Mouse (Mus musculus): ENCODE results near the gene Dnase2b. TPM values are rescaled to one million over a fixed set of nuclear protein-coding genes. Genes with fewer than 3 reads are reported as not detected.

Gene Dnase2b
- polyA plus RNA-seq, 1 experiment from 2014 or later: not detected

DNA sequence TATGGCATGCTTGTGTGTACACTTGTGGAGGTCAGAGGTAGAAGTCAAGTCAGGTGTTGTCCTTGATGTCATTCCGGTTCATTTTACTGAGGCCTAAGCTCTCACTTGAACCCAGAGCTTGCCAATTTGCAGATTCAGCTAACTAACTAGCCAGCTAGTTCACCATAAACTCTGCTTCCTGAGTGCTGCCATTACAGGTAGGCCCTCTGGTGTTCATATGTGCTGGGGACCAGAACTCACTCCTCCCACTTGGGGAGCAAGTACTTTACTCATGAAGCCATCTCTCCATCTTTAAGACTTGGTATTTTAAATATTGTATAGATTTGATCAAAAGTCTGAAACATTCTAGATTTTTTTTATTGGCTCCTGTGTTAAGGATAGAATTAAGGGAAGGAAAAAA lies 58.8 kb downstream of the Dnase2b start:
- Histone ChIP-seq H3K4me1 (ENCODE audit: control insufficient read depth, insufficient read depth, low read length) (no peaks in the 10 kb centered on the region), H3K9ac (ENCODE audit: low read depth, low read length) (no peak overlapping the region), H3K27ac (replicated peaks; ENCODE audit: low read depth, low read length) (no peak overlapping the region), H3K4me2 (ENCODE audit: low read depth, low read length) (no peak overlapping the region), H3K4me3 (ENCODE audit: low read depth, low read length) (no peak overlapping the region), H3K36me3 (ENCODE audit: control insufficient read depth, insufficient read depth, low read length) (no peaks in the 10 kb centered on the region), H3K9me3 (ENCODE audit: control insufficient read depth, low read length) (no peaks in the 10 kb centered on the region), H3K27me3 (replicated peaks; ENCODE audit: control insufficient read depth, insufficient read depth, low read length) (no peaks in the 10 kb centered on the region)
- DNase-seq (ENCODE audit: low spot score) (no peak), ATAC-seq (ENCODE audit: low read depth) (no peak)
- 65% methylated on average over 1 of the region's 1 CpGs for WGBS

DNA sequence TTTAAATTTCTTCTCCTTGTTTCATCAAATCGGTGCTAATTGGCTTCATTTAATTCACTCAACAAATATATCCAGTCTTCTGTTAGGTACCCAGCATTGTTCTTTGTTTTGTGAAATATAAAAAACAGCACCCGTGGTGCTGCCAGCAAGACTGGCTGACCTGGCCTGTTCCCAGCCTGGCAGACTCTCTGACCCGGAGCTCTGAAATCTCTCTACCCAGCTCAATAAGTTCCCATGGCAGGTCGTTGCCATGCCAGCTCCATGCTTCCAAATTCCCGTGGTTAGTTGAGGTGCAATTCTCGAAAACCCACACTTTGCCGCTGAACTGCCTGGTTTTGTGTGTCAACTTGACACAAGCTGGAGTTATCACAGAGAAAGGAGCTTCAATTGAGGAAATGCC lies 60.6 kb downstream of the Dnase2b start:
- no peak for ATAC-seq (ENCODE audit: low read depth)
- WGBS: 74% methylated on average over 7 of the region's 7 CpGs

DNA sequence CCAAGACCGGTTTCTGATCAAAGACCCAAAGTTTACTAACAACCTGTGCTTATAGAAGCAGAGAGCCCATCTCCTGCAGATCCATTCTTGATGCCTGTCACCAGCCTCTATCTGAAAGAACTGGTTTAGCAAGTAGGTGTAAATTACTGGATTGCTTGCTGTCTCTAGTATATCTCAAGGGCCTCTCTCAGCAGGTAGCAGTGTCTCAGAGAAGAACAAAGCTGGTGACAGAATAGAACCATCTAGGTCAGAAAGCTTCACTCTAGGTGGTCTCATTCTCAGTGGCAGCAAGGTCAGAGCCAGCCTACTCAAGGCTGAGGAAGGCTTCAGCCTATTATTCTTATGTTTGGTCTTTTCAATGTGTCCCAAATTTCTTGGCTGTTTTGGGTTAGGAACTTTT lies 71.8 kb downstream of the Dnase2b start:
- 29% methylated on average over 1 of the region's 1 CpGs for WGBS
- no peak for ATAC-seq (ENCODE audit: low read depth)
- H3K36me3 ChIP-seq (ENCODE audit: control insufficient read depth, insufficient read depth, low read length): no peaks in the 10 kb centered on the region

More for the DNA sequence above, 60.6 kb downstream of the Dnase2b start:
- DNase-seq (ENCODE audit: low spot score): no peak
- Histone ChIP-seq H3K36me3 (ENCODE audit: control insufficient read depth, insufficient read depth, low read length) (no peaks in the 10 kb centered on the region), H3K9me3 (ENCODE audit: control insufficient read depth, low read length) (no peaks in the 10 kb centered on the region), H3K4me3 (ENCODE audit: low read depth, low read length) (no peak overlapping the region), H3K4me1 (ENCODE audit: control insufficient read depth, insufficient read depth, low read length) (no peaks in the 10 kb centered on the region), H3K9ac (ENCODE audit: low read depth, low read length) (no peak overlapping the region), H3K27ac (replicated peaks; ENCODE audit: low read depth, low read length) (no peak overlapping the region), H3K27me3 (replicated peaks; ENCODE audit: control insufficient read depth, insufficient read depth, low read length) (no peaks in the 10 kb centered on the region), H3K4me2 (ENCODE audit: low read depth, low read length) (no peak overlapping the region)

GRCm38 (mm10) chr3:146540521-146541273 lies 74.7 kb downstream of the Dnase2b start:
- no peaks in the 10 kb centered on the region for H3K4me1 ChIP-seq (ENCODE audit: control insufficient read depth, insufficient read depth, low read length)
- no peak for DNase-seq (ENCODE audit: low spot score)
- no peak overlapping the region for H3K4me2 ChIP-seq (ENCODE audit: low read depth, low read length)
- H3K27ac ChIP-seq (replicated peaks; ENCODE audit: low read depth, low read length): no peak overlapping the region
- no peak for ATAC-seq (ENCODE audit: low read depth)
- 0 out of 2 replicates have a peak, but pooled peaks cover 6% of the 10 kb centered on the region for H3K9me3 ChIP-seq (ENCODE audit: control insufficient read depth, low read length)
- no peaks in the 10 kb centered on the region for H3K36me3 ChIP-seq (ENCODE audit: control insufficient read depth, insufficient read depth, low read length)
- H3K27me3 ChIP-seq (replicated peaks; ENCODE audit: control insufficient read depth, insufficient read depth, low read length): no peaks in the 10 kb centered on the region
- no peak overlapping the region for H3K9ac ChIP-seq (ENCODE audit: low read depth, low read length)
- WGBS: 78% methylated on average over 4 of the region's 4 CpGs
- H3K4me3 ChIP-seq (ENCODE audit: low read depth, low read length): no peak overlapping the region

More for the DNA sequence above, 71.8 kb downstream of the Dnase2b start:
- H3K4me2 ChIP-seq (ENCODE audit: low read depth, low read length): no peak overlapping the region
- no peak overlapping the region for H3K4me3 ChIP-seq (ENCODE audit: low read depth, low read length)
- DNase-seq (ENCODE audit: low spot score): peak; percentile 26
- H3K9me3 ChIP-seq (ENCODE audit: control insufficient read depth, low read length): 0 out of 2 replicates have a peak, but pooled peaks cover 6% of the 10 kb centered on the region
- H3K27me3 ChIP-seq (replicated peaks; ENCODE audit: control insufficient read depth, insufficient read depth, low read length): no peaks in the 10 kb centered on the region
- H3K9ac ChIP-seq (ENCODE audit: low read depth, low read length): no peak overlapping the region
- no peak overlapping the region for H3K27ac ChIP-seq (replicated peaks; ENCODE audit: low read depth, low read length)
- no peaks in the 10 kb centered on the region for H3K4me1 ChIP-seq (ENCODE audit: control insufficient read depth, insufficient read depth, low read length)

DNA sequence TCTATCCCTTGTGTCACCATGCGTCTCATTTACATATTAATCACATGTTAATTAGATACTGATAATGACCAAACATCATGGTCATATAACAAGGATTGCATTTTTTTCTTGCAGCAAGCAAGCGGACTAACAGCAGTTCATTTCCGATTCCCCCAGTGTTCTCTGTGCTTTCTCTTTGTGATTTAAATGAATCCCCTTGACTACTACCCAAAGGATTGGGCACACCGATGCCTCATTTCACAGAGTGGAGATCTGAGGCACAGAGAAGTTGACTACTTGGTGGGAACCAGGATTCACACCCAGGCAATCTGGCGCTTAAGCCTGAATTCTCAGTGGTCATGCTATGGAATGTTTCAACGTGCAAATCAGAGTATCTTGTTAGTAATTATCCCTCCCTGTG lies 80.4 kb downstream of the Dnase2b start:
- ATAC-seq (ENCODE audit: low read depth) (no peak), DNase-seq (ENCODE audit: low spot score) (no peak)
- Histone ChIP-seq H3K27me3 (replicated peaks; ENCODE audit: control insufficient read depth, insufficient read depth, low read length) (no peaks in the 10 kb centered on the region), H3K4me1 (ENCODE audit: control insufficient read depth, insufficient read depth, low read length) (no peaks in the 10 kb centered on the region), H3K9me3 (ENCODE audit: control insufficient read depth, low read length) (no peaks in the 10 kb centered on the region), H3K36me3 (ENCODE audit: control insufficient read depth, insufficient read depth, low read length) (no peaks in the 10 kb centered on the region), H3K9ac (ENCODE audit: low read depth, low read length) (no peak overlapping the region), H3K4me3 (ENCODE audit: low read depth, low read length) (no peak overlapping the region), H3K4me2 (ENCODE audit: low read depth, low read length) (no peak overlapping the region), H3K27ac (replicated peaks; ENCODE audit: low read depth, low read length) (no peak overlapping the region)
- WGBS: 63% methylated on average over 6 of the region's 6 CpGs

Other genes starting within 250 kb of the Dnase2b start
- 34.5 and 35.1 TPM in 2 replicates for gene Ssx2ip, start 211.0 kb downstream of the Dnase2b start, polyA plus RNA-seq (2014; fragmentation: Nextera tagmentation; extraction: Ambion mirVana)
- 10.5 and 12.7 TPM in 2 replicates for gene Ctbs, start 165.8 kb downstream of the Dnase2b start, polyA plus RNA-seq (2014; fragmentation: Nextera tagmentation; extraction: Ambion mirVana)
- 5.1 and 6.0 TPM in 2 replicates for gene Spata1, start 115.8 kb downstream of the Dnase2b start, polyA plus RNA-seq (2014; fragmentation: Nextera tagmentation; extraction: Ambion mirVana)
- 846 and 915 TPM in 2 replicates for gene Gng5, start 115.8 kb downstream of the Dnase2b start, polyA plus RNA-seq (2014; fragmentation: Nextera tagmentation; extraction: Ambion mirVana)
- gene Rpf1, start 94.2 kb downstream of the Dnase2b start, polyA plus RNA-seq (2014; fragmentation: Nextera tagmentation; extraction: Ambion mirVana): 39.8 and 43.6 TPM in 2 replicates
- gene Uox, start 45.2 kb downstream of the Dnase2b start, polyA plus RNA-seq (2014; fragmentation: Nextera tagmentation; extraction: Ambion mirVana): 0.17 and 0.85 TPM in 2 replicates
- not detected in 2 replicates for gene 4930503B20Rik, start 35.7 kb upstream of the Dnase2b start, polyA plus RNA-seq (2014; fragmentation: Nextera tagmentation; extraction: Ambion mirVana)
- gene Samd13, start 70.0 kb upstream of the Dnase2b start, polyA plus RNA-seq (2014; fragmentation: Nextera tagmentation; extraction: Ambion mirVana): 1.3 and 1.4 TPM in 2 replicates
- 69.1 and 72.9 TPM in 2 replicates for gene Prkacb, start 197.4 kb upstream of the Dnase2b start, polyA plus RNA-seq (2014; fragmentation: Nextera tagmentation; extraction: Ambion mirVana)
- gene Ttll7, start 236.8 kb upstream of the Dnase2b start, polyA plus RNA-seq (2014; fragmentation: Nextera tagmentation; extraction: Ambion mirVana): 5.7 and 5.8 TPM in 2 replicates

Measured in embryonic facial prominence, embryonic 14.5 days (tissue).